Mouse (Mus musculus): ENCODE measurements around the gene Eps8l3. TPM values are rescaled to one million over a fixed set of nuclear protein-coding genes. Genes with fewer than 3 reads are reported as not detected.

Eps8l3 gene
- 0.07 TPM in 1 of 2 replicates, not detected in the other for polyA plus RNA-seq (2012; ENCODE audit: low replicate concordance)

DNA sequence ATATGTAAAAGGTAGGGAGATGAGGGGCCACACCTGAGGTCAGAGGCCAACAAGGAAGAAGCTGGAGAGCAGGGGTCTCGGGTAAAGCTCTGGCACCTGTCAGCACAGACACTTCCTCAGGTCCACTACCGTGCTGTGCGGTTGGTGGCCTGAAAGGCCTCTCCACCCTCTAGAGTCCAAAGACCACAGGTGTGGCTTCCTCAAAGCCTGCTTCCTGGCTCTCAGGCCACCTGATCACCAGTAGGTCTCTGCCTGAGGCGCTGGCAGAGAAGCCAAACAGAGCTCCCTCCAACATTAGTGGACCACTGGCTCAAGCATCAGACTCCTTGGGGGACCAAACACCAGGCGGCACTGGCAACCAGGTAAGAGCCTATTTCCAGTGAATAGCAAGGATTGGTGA lies at the start of gene Eps8l3:
TSS of gene Eps8l3 (plus strand) at position 225 of the 400 bp plus-strand sequence.

DNA sequence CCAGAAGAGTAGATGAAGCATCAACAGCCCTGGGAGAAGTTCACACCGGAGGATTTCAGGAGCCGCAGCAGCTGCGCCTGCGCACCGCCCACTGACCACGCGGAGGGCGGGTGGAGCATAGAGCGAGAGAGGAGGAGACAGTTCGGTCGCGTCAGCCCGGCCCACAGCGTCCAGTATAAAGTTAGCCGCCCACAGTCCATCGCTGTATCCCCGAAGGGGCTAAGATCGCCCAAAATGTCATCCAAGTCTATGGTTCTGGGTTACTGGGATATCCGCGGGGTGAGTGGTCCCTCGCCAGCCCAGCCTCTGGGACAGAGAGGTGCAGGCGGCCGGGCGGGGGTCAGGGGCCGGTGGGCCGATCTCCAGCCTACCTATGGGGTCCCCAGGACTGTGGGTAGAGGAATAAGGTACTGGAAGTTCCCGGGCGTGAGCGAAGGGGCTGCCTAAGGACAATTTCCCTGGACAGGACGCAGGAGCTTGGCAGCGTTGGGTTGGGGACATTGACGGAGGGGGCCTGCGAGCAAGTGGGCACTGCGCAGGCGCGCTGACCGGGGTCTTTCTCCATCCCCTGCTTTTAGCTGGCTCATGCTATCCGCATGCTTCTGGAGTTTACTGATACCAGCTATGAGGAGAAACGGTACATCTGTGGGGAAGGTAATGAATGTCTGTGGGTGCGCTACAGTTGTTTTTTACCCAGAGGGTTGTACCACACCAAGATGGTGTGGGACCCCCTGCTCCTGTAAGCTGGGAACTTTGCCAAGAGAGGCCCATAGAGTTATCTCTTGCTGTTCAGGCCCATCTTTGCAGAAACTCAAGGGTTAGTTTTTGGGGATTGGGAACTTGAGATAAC lies 18.9 kb downstream of the Eps8l3 start, which contains the start of gene Gstm5:
TSS of gene Gstm5 (plus strand) at position 102 of the 850 bp plus-strand sequence.

DNA sequence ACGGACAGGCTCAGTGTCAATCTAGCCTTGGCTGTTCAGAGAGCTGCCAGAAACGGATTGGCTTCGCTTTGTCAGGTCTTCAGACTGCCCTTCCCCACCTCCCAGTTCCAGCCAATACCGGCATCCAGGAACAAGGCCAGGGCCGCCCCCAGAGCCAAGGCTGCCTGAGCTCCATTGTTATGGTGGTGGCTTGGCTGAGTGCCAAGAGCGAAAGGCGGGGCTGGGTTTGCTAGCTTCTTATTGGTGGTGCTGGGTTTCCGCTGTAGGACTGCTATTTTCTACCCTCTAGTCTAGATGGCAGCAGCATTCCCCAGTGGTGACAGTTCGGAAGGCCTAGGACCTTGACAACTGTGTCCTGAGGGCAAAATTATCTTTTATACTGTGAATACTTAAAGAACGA lies 54.6 kb downstream of the Eps8l3 start, which contains the start of gene Gstm7:
TSS of gene Gstm7 (minus strand) at position 148 of the 400 bp plus-strand sequence.

Other genes with a start within 250 kb of the Eps8l3 start
- not detected in 2 replicates for gene Gm10961, start 245.9 kb upstream of the Eps8l3 start, polyA plus RNA-seq (2012; ENCODE audit: low replicate concordance)
- gene Strip1, start 245.5 kb upstream of the Eps8l3 start, polyA plus RNA-seq (2012; ENCODE audit: low replicate concordance), result 20.6 and 27.0 TPM in 2 replicates
- 9.8 and 10.9 TPM in 2 replicates for gene Ahcyl1, start 180.7 kb upstream of the Eps8l3 start, polyA plus RNA-seq (2012; ENCODE audit: low replicate concordance)
- gene Csf1, start 116.8 kb upstream of the Eps8l3 start, polyA plus RNA-seq (2012; ENCODE audit: low replicate concordance), result 11.8 and 29.7 TPM in 2 replicates
- gene Gstm5, start 18.6 kb downstream of the Eps8l3 start, polyA plus RNA-seq (2012; ENCODE audit: low replicate concordance), result 1.2 TPM in 1 of 2 replicates, not detected in the other
- gene Gstm7, start 54.6 kb downstream of the Eps8l3 start, polyA plus RNA-seq (2012; ENCODE audit: low replicate concordance), result 0.47 TPM in 1 of 2 replicates, not detected in the other
- gene Gstm6, start 66.5 kb downstream of the Eps8l3 start, polyA plus RNA-seq (2012; ENCODE audit: low replicate concordance), result not detected in 2 replicates
- gene Gstm3, start 92.1 kb downstream of the Eps8l3 start, polyA plus RNA-seq (2012; ENCODE audit: low replicate concordance), result not detected in 2 replicates
- 0.15 TPM in 1 of 2 replicates, not detected in the other for gene Gstm2, start 109.2 kb downstream of the Eps8l3 start, polyA plus RNA-seq (2012; ENCODE audit: low replicate concordance)
- 84.3 and 224 TPM in 2 replicates for gene Gstm1, start 140.7 kb downstream of the Eps8l3 start, polyA plus RNA-seq (2012; ENCODE audit: low replicate concordance)
- 1.4 and 3.0 TPM in 2 replicates for gene Gstm4, start 167.7 kb downstream of the Eps8l3 start, polyA plus RNA-seq (2012; ENCODE audit: low replicate concordance)
- gene Ampd2, start 209.4 kb downstream of the Eps8l3 start, polyA plus RNA-seq (2012; ENCODE audit: low replicate concordance), result 39.0 and 70.0 TPM in 2 replicates
- 0.13 TPM in 1 of 2 replicates, not detected in the other for gene Gnat2, start 215.6 kb downstream of the Eps8l3 start, polyA plus RNA-seq (2012; ENCODE audit: low replicate concordance)

All from hematopoietic multipotent progenitor cell, adult 10-12 weeks (in vitro differentiated cells).